Mouse (Mus musculus) myocyte (in vitro differentiated cells): ENCODE results near the gene Onecut3.

Experiments
- CEBPB ChIP-seq: IDR thresholded peaks from 2 replicates; pipeline ENCODE4 v1.6.1; 2011; ENCODE audit warnings: mild to moderate bottlenecking, moderate library complexity; ENCODE audit not compliant: poor library complexity, insufficient read depth, severe bottlenecking
- E2F4 ChIP-seq: IDR thresholded peaks from one replicate; pipeline ENCODE4 v1.6.1; 2011; ENCODE audit warnings: mild to moderate bottlenecking, control low read depth, moderate library complexity; ENCODE audit not compliant: insufficient read depth
- MAX ChIP-seq: IDR thresholded peaks from one replicate; pipeline ENCODE4 v1.6.1; 2011; ENCODE audit warnings: low read depth, mild to moderate bottlenecking, control low read depth
- MYOG ChIP-seq, 3 experiments: IDR thresholded peaks; one replicate each; pipeline ENCODE4 v1.6.1; 2011; ENCODE audit warnings: control low read depth in 2 of 3, low read depth in 2 of 3, mild to moderate bottlenecking in 2 of 3; ENCODE audit not compliant: insufficient read length in 2 of 3, control insufficient read depth in 1 of 3, insufficient read depth in 1 of 3
- POLR2A ChIP-seq: IDR thresholded peaks from one replicate; pipeline ENCODE4 v1.6.1; 2011; ENCODE audit warnings: low read depth, mild to moderate bottlenecking, control low read depth, moderate library complexity; ENCODE audit not compliant: insufficient read length
- POLR2AphosphoS2 ChIP-seq: IDR thresholded peaks from one replicate; pipeline ENCODE4 v1.6.1; 2011; ENCODE audit warnings: low read depth, control low read depth; ENCODE audit not compliant: insufficient read length
- REST ChIP-seq: IDR thresholded peaks from one replicate; pipeline ENCODE4 v1.6.1; 2011; ENCODE audit warnings: mild to moderate bottlenecking, control low read depth, moderate library complexity; ENCODE audit not compliant: insufficient read depth, insufficient read length
- SRF ChIP-seq: IDR thresholded peaks from one replicate; pipeline ENCODE4 v1.6.1; 2011; ENCODE audit warnings: low read depth; ENCODE audit not compliant: control insufficient read depth, insufficient read length
- TCF12 ChIP-seq: IDR thresholded peaks from one replicate; pipeline ENCODE4 v1.6.1; 2011; ENCODE audit warnings: mild to moderate bottlenecking, control low read depth; ENCODE audit not compliant: poor library complexity, insufficient read depth, severe bottlenecking
- USF1 ChIP-seq: IDR thresholded peaks from one replicate; pipeline ENCODE4 v1.6.1; 2011; ENCODE audit warnings: low read depth, mild to moderate bottlenecking, control low read depth, moderate library complexity

GRCm38 (mm10) chr10:80539493-80539892, 44.9 kb downstream of the Onecut3 start:
- no peak for TF ChIP-seq E2F4
- TF ChIP-seq POLR2A: no peak
- no peak for TF ChIP-seq MYOG (IDR thresholded peaks at IDR 0.05; ENCODE audit: control insufficient read depth in 1 of 3, insufficient read depth in 1 of 3, insufficient read length in 2 of 3, low read depth in 2 of 3)
- no peak for TF ChIP-seq MAX
- TF ChIP-seq CEBPB: no peak
- TF ChIP-seq SRF: no peak
- TF ChIP-seq POLR2AphosphoS2: no peak
- TF ChIP-seq USF1: no peak
- no peak for TF ChIP-seq TCF12
- no peak for TF ChIP-seq REST
